ENCODE assay signal across 28 mouse cellular contexts in genomic region chr13:118772188-118772587, GRCm38 (mm10).
DNase-seq lines count a peak whose midpoint lies in the region; ATAC-seq and TF ChIP-seq lines count a peak whose summit lies in the region.
"Had no signal": no experiment of that assay in that cellular context is flagged by ENCODE, and none has a peak within 500 bp of the region (broad histone marks: within the 10 kb centered on the region; RNA-seq: fewer than 3 reads in every experiment).

No protein-coding gene starts in this region.

- no peak for TF ChIP-seq CTCF in kidney, adult 2 months (conservative IDR thresholded peaks at IDR 0.05; ENCODE audit: insufficient read depth, insufficient read length, low read depth, low read length)
- TF ChIP-seq CTCF in kidney, postnatal 0 days (IDR thresholded peaks at IDR 0.05; ENCODE audit: low read depth) = no peak

- no peak for TF ChIP-seq POLR2A in kidney, adult 2 months (IDR thresholded peaks at IDR 0.05; ENCODE audit: low read depth, low read length)

- H3K27ac ChIP-seq in kidney, adult 2 months (ENCODE audit: insufficient read depth, low read depth, low read length) = no peak overlapping the region
- H3K27ac ChIP-seq in kidney, embryonic 15.5 days = no peak overlapping the region
- H3K27ac ChIP-seq in kidney, postnatal 0 days = no peak overlapping the region
- no peak overlapping the region for H3K27ac ChIP-seq in hindbrain, embryonic 14.5 days
- H3K27ac ChIP-seq: embryonic facial prominence, embryonic 12.5 days; embryonic facial prominence, embryonic 15.5 days; heart, embryonic 15.5 days; hindbrain, embryonic 15.5 days had no signal

- DNase-seq in kidney, adult 2 months = peak; percentile 63
- no peak for DNase-seq in kidney, postnatal 4 days
- no peak for DNase-seq in kidney, postnatal 0 days (ENCODE audit: low spot score)
- DNase-seq in kidney, postnatal 36 days = peak; percentile 9 to 34
- DNase-seq in hindbrain, embryonic 14.5 days (ENCODE audit: low spot score) = no peak
- DNase-seq: adrenal gland, postnatal 10 days; adrenal gland, postnatal 36 days; B cell, adult 2 months; cerebellum, adult 11 months; cerebellum, adult 2 months; cerebellum, adult 9-11 months; cerebellum, postnatal 25 days; forebrain, postnatal 0 days; gastrocnemius, postnatal 25 days; heart, adult 18-20 months; heart, postnatal 10 days; heart, postnatal 36 days had no signal

- H3K36me3 ChIP-seq in kidney, adult 2 months (ENCODE audit: control insufficient read depth, insufficient read depth, low read length) = no peaks in the 10 kb centered on the region
- H3K36me3 ChIP-seq in kidney, embryonic 15.5 days = no peaks in the 10 kb centered on the region
- H3K36me3 ChIP-seq in kidney, postnatal 0 days (ENCODE audit: insufficient read depth, low read length) = no peaks in the 10 kb centered on the region
- H3K36me3 ChIP-seq in hindbrain, embryonic 14.5 days (replicated peaks; ENCODE audit: control insufficient read depth, insufficient read depth) = no peaks in the 10 kb centered on the region
- H3K36me3 ChIP-seq: embryonic facial prominence, embryonic 12.5 days; embryonic facial prominence, embryonic 15.5 days; G1E; heart, embryonic 12.5 days; heart, embryonic 15.5 days; hindbrain, embryonic 15.5 days had no signal

- no peaks in the 10 kb centered on the region for H3K9me3 ChIP-seq in kidney, embryonic 15.5 days (replicated peaks)
- no peaks in the 10 kb centered on the region for H3K9me3 ChIP-seq in kidney, postnatal 0 days (replicated peaks; ENCODE audit: low read length)
- no peaks in the 10 kb centered on the region for H3K9me3 ChIP-seq in hindbrain, embryonic 14.5 days (ENCODE audit: control insufficient read depth, low read length)
- H3K9me3 ChIP-seq: embryonic facial prominence, embryonic 12.5 days; embryonic facial prominence, embryonic 15.5 days; G1E; heart, embryonic 12.5 days; heart, embryonic 15.5 days; hindbrain, embryonic 15.5 days had no signal

- no peaks in the 10 kb centered on the region for H3K4me1 ChIP-seq in kidney, adult 2 months (ENCODE audit: control insufficient read depth, insufficient read depth, low read length)
- no peaks in the 10 kb centered on the region for H3K4me1 ChIP-seq in kidney, embryonic 15.5 days
- H3K4me1 ChIP-seq in kidney, postnatal 0 days (replicated peaks; ENCODE audit: insufficient read depth, low read length) = no peaks in the 10 kb centered on the region
- no peaks in the 10 kb centered on the region for H3K4me1 ChIP-seq in hindbrain, embryonic 14.5 days (replicated peaks; ENCODE audit: control insufficient read depth, insufficient read depth, low read length)
- H3K4me1 ChIP-seq: embryonic facial prominence, embryonic 12.5 days; embryonic facial prominence, embryonic 15.5 days; heart, embryonic 12.5 days; heart, embryonic 15.5 days; hindbrain, embryonic 15.5 days had no signal

- H3K9ac ChIP-seq in kidney, embryonic 15.5 days = no peak overlapping the region
- no peak overlapping the region for H3K9ac ChIP-seq in kidney, postnatal 0 days (ENCODE audit: low read depth, low read length)
- H3K9ac ChIP-seq in hindbrain, embryonic 14.5 days = no peak overlapping the region
- H3K9ac ChIP-seq: embryonic facial prominence, embryonic 12.5 days; embryonic facial prominence, embryonic 15.5 days; forebrain, postnatal 0 days; heart, embryonic 12.5 days; heart, embryonic 15.5 days; hindbrain, embryonic 15.5 days had no signal

- no peak overlapping the region for H3K4me3 ChIP-seq in kidney, adult 2 months (ENCODE audit: insufficient read depth, low read depth, low read length)
- no peak overlapping the region for H3K4me3 ChIP-seq in kidney, embryonic 15.5 days (replicated peaks)
- H3K4me3 ChIP-seq in kidney, postnatal 0 days (replicated peaks; ENCODE audit: low read depth, low read length) = no peak overlapping the region
- H3K4me3 ChIP-seq in hindbrain, embryonic 14.5 days (replicated peaks; ENCODE audit: low read length) = no peak overlapping the region
- H3K4me3 ChIP-seq: embryonic facial prominence, embryonic 12.5 days; embryonic facial prominence, embryonic 15.5 days; heart, embryonic 12.5 days; heart, embryonic 15.5 days; hindbrain, embryonic 15.5 days had no signal

- H3K27me3 ChIP-seq in kidney, adult 2 months (replicated peaks; ENCODE audit: control insufficient read depth, insufficient read depth, low read length) = no peaks in the 10 kb centered on the region
- H3K27me3 ChIP-seq in kidney, embryonic 15.5 days = no peaks in the 10 kb centered on the region
- no peaks in the 10 kb centered on the region for H3K27me3 ChIP-seq in kidney, postnatal 0 days (ENCODE audit: insufficient read depth, low read length)
- no peaks in the 10 kb centered on the region for H3K27me3 ChIP-seq in hindbrain, embryonic 14.5 days (ENCODE audit: control insufficient read depth, insufficient read depth, low read length)
- H3K27me3 ChIP-seq: CH12.LX; embryonic facial prominence, embryonic 12.5 days; embryonic facial prominence, embryonic 15.5 days; heart, embryonic 12.5 days; heart, embryonic 15.5 days; hindbrain, embryonic 15.5 days; Patski had no signal

- no peak overlapping the region for H3K4me2 ChIP-seq in kidney, embryonic 15.5 days
- no peak overlapping the region for H3K4me2 ChIP-seq in kidney, postnatal 0 days (ENCODE audit: low read length)
- H3K4me2 ChIP-seq in hindbrain, embryonic 14.5 days (replicated peaks) = no peak overlapping the region
- H3K4me2 ChIP-seq: embryonic facial prominence, embryonic 12.5 days; embryonic facial prominence, embryonic 15.5 days; heart, embryonic 12.5 days; heart, embryonic 15.5 days; hindbrain, embryonic 15.5 days had no signal

- peak; percentile 79 for ATAC-seq in kidney, embryonic 15.5 days (replicated peaks; ENCODE audit: low FRiP score)
- peak; percentile 71 for ATAC-seq in kidney, postnatal 0 days (replicated peaks; ENCODE audit: low FRiP score, low read depth)
- ATAC-seq in hindbrain, embryonic 14.5 days (ENCODE audit: low FRiP score) = no peak
- no peak for ATAC-seq in frontal cortex, adult (ENCODE audit: low TSS enrichment)
- ATAC-seq: forebrain, embryonic 14.5 days; forebrain, postnatal 0 days; Patski had no signal

Comparison
In these comparisons a context has a peak if more than half of its experiments do, and no peak if none do; other contexts are left out.
1. DNase-seq: peak in kidney, adult 2 months (single experiment) and kidney, postnatal 36 days (2 of 2); none in kidney, postnatal 4 days (0 of 2), kidney, postnatal 0 days (single experiment) and hindbrain, embryonic 14.5 days (single experiment).
2. ATAC-seq: peak in kidney, embryonic 15.5 days (single experiment) and kidney, postnatal 0 days (single experiment); none in hindbrain, embryonic 14.5 days (single experiment) and frontal cortex, adult (single experiment).